Mouse (Mus musculus) liver, postnatal 0 days (tissue): ENCODE data around the gene Cpped1.

Experiments
- CTCF ChIP-seq: sonication (generic); IDR thresholded peaks from 2 replicates; pipeline ENCODE4 v1.5.1; 2016; ENCODE audit warnings: antibody characterized with exemption, low read depth
- EP300 ChIP-seq: IDR thresholded peaks from 2 replicates; pipeline ENCODE4 v1.6.1; 2016; ENCODE audit warnings: antibody characterized with exemption, low read depth, mild to moderate bottlenecking

- no peak for TF ChIP-seq CTCF
- TF ChIP-seq EP300 = no peak
Measured at GRCm38 (mm10) chr16:11814935-11815650, 94.2 kb downstream of the Cpped1 start.
